Mouse (Mus musculus): ENCODE results near the gene Prelid3b. TPM values are rescaled to one million over a fixed set of nuclear protein-coding genes. Genes with fewer than 3 reads are reported as not detected.
A peak's percentile ranks its signal among the peaks of the same experiment; 100 is the strongest.

Gene Prelid3b
- polyA plus RNA-seq, 1 experiment from 2014 or later, result 115 TPM

DNA sequence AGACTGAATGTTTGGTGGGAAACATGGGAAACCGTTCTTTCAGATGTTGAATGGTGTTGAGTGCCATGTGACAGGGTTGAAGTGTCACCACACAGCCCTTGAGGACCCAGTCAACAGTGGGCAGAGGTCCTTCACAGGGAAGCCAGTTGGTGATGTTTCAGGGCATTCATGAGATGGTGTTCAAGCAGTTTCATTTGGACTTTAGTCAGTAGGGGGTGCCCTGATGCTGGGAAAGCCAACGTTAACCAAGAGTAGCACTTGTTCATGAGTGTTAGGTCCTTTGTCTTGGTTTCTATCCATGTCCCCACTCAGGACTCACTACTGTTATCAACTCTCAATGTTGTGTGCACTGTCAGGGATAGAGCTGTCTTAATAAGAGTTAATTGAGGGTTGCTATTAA lies 20.0 kb upstream of the Prelid3b start:
- no peaks in the 10 kb centered on the region for H3K27me3 ChIP-seq
- no peaks in the 10 kb centered on the region for H3K36me3 ChIP-seq
- H3K9me3 ChIP-seq, result 0 out of 2 replicates have a peak, but pooled peaks cover 7% of the 10 kb centered on the region
- H3K4me3 ChIP-seq, result no peak overlapping the region
- no peak overlapping the region for H3K9ac ChIP-seq (replicated peaks)
- WGBS, result 71% methylated on average over 2 of the region's 2 CpGs
- no peaks in the 10 kb centered on the region for H3K4me1 ChIP-seq
- no peak for ATAC-seq (replicated peaks)
- no peak overlapping the region for H3K27ac ChIP-seq (replicated peaks)
- H3K4me2 ChIP-seq (replicated peaks), result no peak overlapping the region

DNA sequence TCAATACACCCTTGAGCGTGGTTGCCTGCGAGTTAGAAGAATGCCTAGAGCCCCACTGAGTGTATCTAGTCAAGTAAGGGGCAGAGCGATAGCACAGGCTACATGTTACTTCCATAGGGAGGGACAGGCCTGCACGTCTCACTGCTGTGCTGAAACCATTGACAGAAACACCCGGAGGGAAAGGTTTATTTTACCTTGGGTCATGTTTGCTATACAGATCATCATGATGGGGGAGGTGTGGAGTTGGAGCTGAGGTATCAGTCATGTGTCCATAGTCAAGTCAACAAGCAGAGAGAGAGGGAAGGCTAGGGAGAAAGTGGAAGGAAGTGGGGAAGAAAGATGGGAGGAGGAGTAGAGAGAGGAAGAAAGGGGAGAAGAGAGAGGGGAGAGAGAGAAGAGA lies 14.1 kb upstream of the Prelid3b start:
- H3K27ac ChIP-seq (replicated peaks), result no peak overlapping the region
- H3K9me3 ChIP-seq, result no peaks in the 10 kb centered on the region
- H3K9ac ChIP-seq (replicated peaks), result no peak overlapping the region
- no peak for ATAC-seq (replicated peaks)
- H3K36me3 ChIP-seq, result no peaks in the 10 kb centered on the region
- no peak overlapping the region for H3K4me3 ChIP-seq
- H3K4me1 ChIP-seq, result no peaks in the 10 kb centered on the region
- no peak overlapping the region for H3K4me2 ChIP-seq (replicated peaks)
- no peaks in the 10 kb centered on the region for H3K27me3 ChIP-seq
- WGBS, result 89% methylated on average over 5 of the region's 5 CpGs

GRCm38 (mm10) chr2:174478746-174479145 lies 5.9 kb upstream of the Prelid3b start:
- no peaks in the 10 kb centered on the region for H3K4me1 ChIP-seq
- no peak overlapping the region for H3K4me2 ChIP-seq (replicated peaks)
- no peak overlapping the region for H3K27ac ChIP-seq (replicated peaks)
- no peak overlapping the region for H3K9ac ChIP-seq (replicated peaks)
- H3K9me3 ChIP-seq, result no peaks in the 10 kb centered on the region
- ATAC-seq (replicated peaks), result no peak
- WGBS, result 73% methylated on average over 5 of the region's 5 CpGs
- no peaks in the 10 kb centered on the region for H3K27me3 ChIP-seq
- no peak overlapping the region for H3K4me3 ChIP-seq
- H3K36me3 ChIP-seq, result no peaks in the 10 kb centered on the region

DNA sequence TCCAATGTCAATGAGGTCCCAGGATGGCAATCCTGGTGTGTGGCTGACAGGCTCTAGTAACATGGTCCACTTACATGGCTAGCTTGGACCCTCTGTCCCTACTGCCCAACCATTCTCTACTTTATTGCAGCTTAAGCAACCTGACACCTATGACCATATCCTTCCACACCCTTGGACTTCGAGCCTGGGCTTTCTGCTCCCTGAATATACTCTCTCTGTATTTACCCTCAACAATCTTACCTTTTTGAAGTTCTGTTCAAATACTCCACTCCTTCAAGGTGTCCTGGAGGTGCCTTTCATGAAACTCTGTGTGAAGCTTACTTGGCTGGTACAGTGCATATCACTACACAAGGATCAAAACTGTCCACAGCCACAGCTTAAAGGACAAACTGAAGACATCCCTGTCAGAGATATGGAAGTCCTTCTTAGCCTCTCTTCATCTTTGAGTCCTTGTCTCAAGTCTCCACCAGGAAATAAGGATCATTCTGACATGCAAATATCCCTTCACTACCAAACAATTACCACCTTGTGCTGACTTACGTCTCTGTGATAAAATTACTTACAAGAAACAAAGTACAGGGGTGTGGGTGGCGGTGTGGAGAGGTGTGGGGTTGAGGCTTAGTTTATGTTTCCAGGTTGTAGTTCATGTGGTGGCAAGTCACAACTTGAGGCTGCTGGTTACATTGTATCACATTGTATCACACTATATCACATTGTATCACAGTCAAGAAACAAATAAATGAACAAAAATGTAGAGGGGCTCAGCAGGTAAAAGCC lies 4.8 kb upstream of the Prelid3b start:
- Histone ChIP-seq H3K4me3 (no peak overlapping the region), H3K9me3 (no peaks in the 10 kb centered on the region), H3K4me2 (replicated peaks) (no peak overlapping the region), H3K27me3 (no peaks in the 10 kb centered on the region), H3K27ac (replicated peaks) (no peak overlapping the region), H3K36me3 (no peaks in the 10 kb centered on the region), H3K9ac (replicated peaks) (no peak overlapping the region), H3K4me1 (peaks cover 4% of the 10 kb centered on the region)
- 76% methylated on average over 3 of the region's 3 CpGs for WGBS
- no peak for ATAC-seq (replicated peaks)

DNA sequence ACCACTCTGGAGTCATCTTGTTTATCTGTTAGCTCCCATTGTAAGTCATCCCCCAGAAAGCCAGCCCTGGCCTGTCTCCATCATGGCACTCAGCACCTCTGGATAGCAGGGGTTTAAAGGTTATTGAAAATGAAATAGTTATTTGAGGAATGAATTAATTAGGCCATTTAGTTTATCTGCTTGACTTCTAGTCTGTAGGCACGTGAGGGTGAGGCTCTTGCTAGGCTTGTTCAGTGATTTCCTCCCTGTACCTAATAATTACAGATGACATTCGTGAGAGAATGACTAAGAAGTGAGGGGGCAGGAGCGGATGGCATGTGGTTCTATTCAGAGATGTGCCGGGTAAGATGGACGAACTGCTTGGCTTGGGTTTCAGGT lies 658 bp upstream of the Prelid3b start:
- Histone ChIP-seq H3K4me1 (peaks cover 12% of the 10 kb centered on the region), H3K9ac (replicated peaks) (no peak overlapping the region; the same call in 1 of the 2 replicates), H3K4me3 (peak overlapping the region; percentile 71), H3K27me3 (no peaks in the 10 kb centered on the region), H3K4me2 (replicated peaks) (peak overlapping the region; percentile 81), H3K27ac (replicated peaks) (no peak overlapping the region), H3K36me3 (no peaks in the 10 kb centered on the region), H3K9me3 (no peaks in the 10 kb centered on the region)
- WGBS, result 82% methylated on average over 5 of the region's 5 CpGs
- ATAC-seq (replicated peaks), result peak; percentile 3

GRCm38 (mm10) chr2:174472407-174472806 lies 474 bp downstream of the Prelid3b start:
- Histone ChIP-seq H3K9me3 (no peaks in the 10 kb centered on the region), H3K27ac (replicated peaks) (no peak overlapping the region), H3K9ac (replicated peaks) (peak overlapping the region; percentile 75), H3K4me3 (peak overlapping the region; percentile 71), H3K27me3 (no peaks in the 10 kb centered on the region), H3K36me3 (0 out of 2 replicates have a peak, but pooled peaks cover 4% of the 10 kb centered on the region), H3K4me1 (peaks cover 12% of the 10 kb centered on the region), H3K4me2 (replicated peaks) (peak overlapping the region; percentile 81)
- ATAC-seq (replicated peaks), result peak; percentile 47
- WGBS, result 8% methylated on average over 30 of the region's 30 CpGs

GRCm38 (mm10) chr2:174470786-174471405 lies 2.0 kb downstream of the Prelid3b start:
- H3K27ac ChIP-seq (replicated peaks), result no peak overlapping the region
- ATAC-seq (replicated peaks), result no peak
- no peak overlapping the region for H3K4me2 ChIP-seq (replicated peaks)
- H3K27me3 ChIP-seq, result no peaks in the 10 kb centered on the region
- no peak overlapping the region for H3K9ac ChIP-seq (replicated peaks)
- WGBS, result 94% methylated on average over 7 of the region's 7 CpGs
- no peak overlapping the region for H3K4me3 ChIP-seq
- no peaks in the 10 kb centered on the region for H3K9me3 ChIP-seq
- H3K4me1 ChIP-seq, result peaks cover 12% of the 10 kb centered on the region
- peaks cover 10% of the 10 kb centered on the region for H3K36me3 ChIP-seq

DNA sequence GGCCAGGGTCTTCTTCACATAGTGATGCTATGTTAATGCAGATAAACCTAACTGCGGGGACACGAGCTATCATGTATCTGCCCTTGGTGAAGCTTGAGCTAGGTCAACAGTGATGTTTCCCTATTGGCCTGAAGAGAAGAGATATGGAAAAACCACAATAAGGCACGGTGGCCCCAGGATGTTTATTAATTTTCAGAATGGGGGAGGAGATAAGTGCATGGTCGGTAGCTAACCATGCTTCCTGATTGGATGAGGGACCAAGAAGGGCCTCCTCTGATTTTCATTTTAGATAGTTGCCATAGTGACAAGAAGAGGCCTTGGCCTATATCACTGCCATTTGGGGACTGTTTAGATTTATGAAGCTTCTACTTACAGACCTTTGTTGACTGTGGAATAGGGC lies 2.5 kb downstream of the Prelid3b start:
- Histone ChIP-seq H3K9ac (replicated peaks) (no peak overlapping the region), H3K4me3 (no peak overlapping the region), H3K27me3 (no peaks in the 10 kb centered on the region), H3K27ac (replicated peaks) (no peak overlapping the region), H3K36me3 (peaks cover 14% of the 10 kb centered on the region), H3K4me1 (peaks cover 12% of the 10 kb centered on the region), H3K9me3 (no peaks in the 10 kb centered on the region), H3K4me2 (replicated peaks) (no peak overlapping the region)
- no peak for ATAC-seq (replicated peaks)
- WGBS, result 90% methylated on average over 4 of the region's 4 CpGs

DNA sequence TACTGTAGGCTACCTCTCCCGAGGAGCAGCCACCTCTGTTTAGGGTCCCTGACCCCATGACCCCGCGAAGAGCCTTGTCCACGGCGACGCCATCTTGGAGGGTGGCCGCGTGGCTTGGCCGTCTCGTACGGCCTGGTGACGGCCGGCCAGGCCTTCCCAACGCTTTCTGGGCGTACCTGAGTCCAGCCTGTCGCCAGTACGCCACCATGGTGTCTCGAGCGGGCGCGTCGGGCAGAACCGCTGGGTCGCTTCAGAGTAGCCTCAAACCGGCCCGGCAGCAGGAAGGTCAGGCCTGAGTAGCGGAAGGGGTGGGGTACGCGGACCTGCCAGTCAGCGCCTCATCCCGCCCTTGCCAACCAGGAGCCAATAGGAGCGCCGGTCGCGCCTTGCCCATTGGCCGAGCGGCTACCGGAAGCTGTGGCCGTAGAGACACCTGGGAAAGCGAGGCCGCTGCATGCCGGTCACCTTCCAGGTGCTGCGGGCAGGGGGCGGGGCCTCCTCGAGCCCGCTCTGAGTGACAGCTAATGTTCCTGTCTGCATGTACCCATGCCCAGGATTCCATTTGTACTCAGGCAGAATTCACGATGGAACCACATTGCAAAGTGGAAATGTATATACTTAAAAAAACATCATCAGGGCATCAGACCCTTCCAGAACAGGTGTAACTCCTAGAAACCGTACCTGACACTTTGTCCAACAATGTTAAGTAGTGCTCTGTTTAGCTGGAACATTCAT lies 8.9 kb downstream of the Prelid3b start, which contains the start of gene Atp5e:
Gene Atp5e, minus strand, starts transcription at position 317 of the 735 bp plus-strand sequence.
- H3K36me3 ChIP-seq, result peaks cover 39% of the 10 kb centered on the region
- H3K4me2 ChIP-seq (replicated peaks), result peak within 1 kb of the TSS; percentile 89
- H3K27ac ChIP-seq (replicated peaks), result peak within 1 kb of the TSS; percentile 46; the same call in 1 of the 2 replicates
- peak; percentile 100 for ATAC-seq (replicated peaks)
- peak within 1 kb of the TSS; percentile 93 for H3K4me3 ChIP-seq
- peaks cover 11% of the 10 kb centered on the region for H3K4me1 ChIP-seq
- H3K9me3 ChIP-seq, result no peaks in the 10 kb centered on the region
- 3% methylated on average over 48 of the region's 48 CpGs for WGBS
- peak within 1 kb of the TSS; percentile 87 for H3K9ac ChIP-seq (replicated peaks)
- H3K27me3 ChIP-seq, result no peaks in the 10 kb centered on the region

GRCm38 (mm10) chr2:174463370-174463769 lies 9.5 kb downstream of the Prelid3b start:
- 38% methylated on average over 10 of the region's 10 CpGs for WGBS
- Histone ChIP-seq H3K9ac (replicated peaks) (peak overlapping the region; percentile 87), H3K27ac (replicated peaks) (no peak overlapping the region), H3K27me3 (no peaks in the 10 kb centered on the region), H3K4me3 (peak overlapping the region; percentile 93), H3K36me3 (peaks cover 39% of the 10 kb centered on the region), H3K4me1 (peaks cover 11% of the 10 kb centered on the region), H3K9me3 (no peaks in the 10 kb centered on the region), H3K4me2 (replicated peaks) (peak overlapping the region; percentile 89)
- peak; percentile 46 for ATAC-seq (replicated peaks)

DNA sequence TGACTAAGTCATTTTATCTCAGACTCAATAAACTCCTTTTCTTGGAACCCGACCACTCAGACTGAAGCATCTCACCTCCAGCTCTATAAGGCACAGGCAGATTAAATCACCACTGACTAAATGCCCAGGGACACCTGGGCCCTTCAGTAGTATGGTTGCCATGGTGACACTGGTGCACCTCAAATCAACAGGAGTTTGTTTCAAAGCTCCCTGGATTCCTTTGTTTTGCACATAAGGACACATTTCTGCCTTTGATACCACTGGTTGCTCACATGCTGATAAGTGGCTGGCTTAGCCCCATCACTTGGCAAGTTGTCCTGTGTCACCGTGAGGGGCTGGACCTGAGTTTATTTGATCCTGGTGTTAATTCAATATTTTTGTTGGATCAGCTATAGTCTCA lies 13.5 kb downstream of the Prelid3b start:
- 47% methylated on average over 2 of the region's 2 CpGs for WGBS

GRCm38 (mm10) chr2:174453681-174454080 lies 19.2 kb downstream of the Prelid3b start:
- H3K9me3 ChIP-seq, result no peaks in the 10 kb centered on the region
- H3K4me1 ChIP-seq, result no peaks in the 10 kb centered on the region
- no peak overlapping the region for H3K9ac ChIP-seq (replicated peaks)
- H3K36me3 ChIP-seq, result no peaks in the 10 kb centered on the region
- H3K4me2 ChIP-seq (replicated peaks), result no peak overlapping the region
- 81% methylated on average over 7 of the region's 7 CpGs for WGBS
- no peak overlapping the region for H3K4me3 ChIP-seq
- H3K27me3 ChIP-seq, result no peaks in the 10 kb centered on the region
- no peak for ATAC-seq (replicated peaks)
- H3K27ac ChIP-seq (replicated peaks), result no peak overlapping the region

More for the DNA sequence above, 13.5 kb downstream of the Prelid3b start:
- Histone ChIP-seq H3K27ac (replicated peaks) (no peak overlapping the region), H3K9ac (replicated peaks) (no peak overlapping the region), H3K4me3 (no peak overlapping the region), H3K27me3 (no peaks in the 10 kb centered on the region), H3K9me3 (no peaks in the 10 kb centered on the region), H3K4me2 (replicated peaks) (no peak overlapping the region), H3K4me1 (peaks cover 11% of the 10 kb centered on the region), H3K36me3 (peaks cover 25% of the 10 kb centered on the region)
- no peak for ATAC-seq (replicated peaks)

All from forebrain, embryonic 15.5 days (tissue).